ENCODE assay signal across 27 mouse cellular contexts in genomic region chr11:115085064-115085463, GRCm38 (mm10). TPM values are rescaled to one million over a fixed set of nuclear protein-coding genes. Genes with fewer than 3 reads are reported as not detected.
"Had no signal": no experiment of that assay in that cellular context is flagged by ENCODE, and none has a peak within 500 bp of the region (broad histone marks: within the 10 kb centered on the region; RNA-seq: fewer than 3 reads in every experiment).

No protein-coding gene starts in this region.

- H3K27ac ChIP-seq: kidney, embryonic 15.5 days; limb, embryonic 12.5 days; limb, embryonic 15.5 days; liver, embryonic 14.5 days; midbrain, embryonic 15.5 days; neural tube, embryonic 15.5 days had no signal

- H3K4me3 ChIP-seq: kidney, embryonic 15.5 days; limb, embryonic 12.5 days; limb, embryonic 15.5 days; megakaryocyte, embryonic 14.5 days; midbrain, embryonic 15.5 days; myocyte; neural tube, embryonic 15.5 days had no signal

- H3K4me2 ChIP-seq: kidney, embryonic 15.5 days; limb, embryonic 12.5 days; limb, embryonic 15.5 days; liver, embryonic 11.5 days; lung, embryonic 14.5 days; midbrain, embryonic 15.5 days; neural tube, embryonic 15.5 days had no signal

- ATAC-seq: liver, postnatal 0 days; midbrain, embryonic 15.5 days had no signal

- H3K9ac ChIP-seq: kidney, embryonic 15.5 days; limb, embryonic 12.5 days; limb, embryonic 15.5 days; liver, embryonic 14.5 days; liver, postnatal 0 days; lung, embryonic 14.5 days; midbrain, embryonic 15.5 days; neural tube, embryonic 15.5 days had no signal

- H3K9me3 ChIP-seq: limb, embryonic 15.5 days; midbrain, embryonic 15.5 days; neural tube, embryonic 15.5 days had no signal

- DNase-seq: kidney, adult 11 months; kidney, adult 8-10 months; kidney, postnatal 10 days; kidney, postnatal 36 days; left cerebral cortex, postnatal 4 days; liver, postnatal 0 days; lung, embryonic 14.5 days; lung, postnatal 10 days; lung, postnatal 36 days; right cerebral cortex, postnatal 25 days; thymus, adult 18-20 months; thymus, postnatal 36 days had no signal

- H3K36me3 ChIP-seq: kidney, embryonic 15.5 days; limb, embryonic 12.5 days; limb, embryonic 15.5 days; midbrain, embryonic 15.5 days; neural tube, embryonic 15.5 days had no signal

- H3K4me1 ChIP-seq: limb, embryonic 12.5 days had no signal

RNA-seq across cellular contexts. Expression of gene Rab37, which starts 6.2 kb away (rescaled TPM):
- polyA plus RNA-seq: testis, adult 2 months had no signal

RNA-seq across cellular contexts. Expression of gene Cd300e, which starts 23.1 kb away (rescaled TPM):
- total RNA-seq: layer of hippocampus, postnatal 14 days; left cerebral cortex, postnatal 14 days; left cerebral cortex, postnatal 4 days had no signal
- polyA plus RNA-seq: kidney, embryonic 15.5 days; limb, embryonic 12.5 days; lung, embryonic 14.5 days; midbrain, embryonic 15.5 days; myocyte; neural tube, embryonic 11.5 days; testis, adult 2 months had no signal

RNA-seq across cellular contexts. Expression of gene Cd300ld3, which starts 36.9 kb away (rescaled TPM):
- total RNA-seq: layer of hippocampus, postnatal 14 days; left cerebral cortex, postnatal 14 days had no signal
- polyA plus RNA-seq: kidney, embryonic 15.5 days; limb, embryonic 12.5 days; limb, embryonic 15.5 days; liver, embryonic 11.5 days; liver, postnatal 0 days; lung, embryonic 14.5 days; midbrain, embryonic 15.5 days; myocyte; neural tube, embryonic 11.5 days; neural tube, embryonic 15.5 days; stomach, embryonic 16.5 days had no signal

RNA-seq across cellular contexts. Expression of gene Cd300ld5, which starts 47.5 kb away (rescaled TPM):
- total RNA-seq: left cerebral cortex, postnatal 14 days; monocyte, adult 5-6 weeks had no signal
- polyA plus RNA-seq: kidney, embryonic 15.5 days; limb, embryonic 12.5 days; limb, embryonic 15.5 days; liver, embryonic 11.5 days; liver, postnatal 0 days; lung, embryonic 14.5 days; midbrain, embryonic 15.5 days; neural tube, embryonic 11.5 days; neural tube, embryonic 15.5 days; stomach, embryonic 16.5 days had no signal

RNA-seq across cellular contexts. Expression of gene Cd300lf, which starts 48.7 kb away (rescaled TPM):
- polyA plus RNA-seq: myocyte; neural tube, embryonic 11.5 days had no signal
